ENCODE assay signal across 12 mouse cellular contexts in the genomic region with DNA sequence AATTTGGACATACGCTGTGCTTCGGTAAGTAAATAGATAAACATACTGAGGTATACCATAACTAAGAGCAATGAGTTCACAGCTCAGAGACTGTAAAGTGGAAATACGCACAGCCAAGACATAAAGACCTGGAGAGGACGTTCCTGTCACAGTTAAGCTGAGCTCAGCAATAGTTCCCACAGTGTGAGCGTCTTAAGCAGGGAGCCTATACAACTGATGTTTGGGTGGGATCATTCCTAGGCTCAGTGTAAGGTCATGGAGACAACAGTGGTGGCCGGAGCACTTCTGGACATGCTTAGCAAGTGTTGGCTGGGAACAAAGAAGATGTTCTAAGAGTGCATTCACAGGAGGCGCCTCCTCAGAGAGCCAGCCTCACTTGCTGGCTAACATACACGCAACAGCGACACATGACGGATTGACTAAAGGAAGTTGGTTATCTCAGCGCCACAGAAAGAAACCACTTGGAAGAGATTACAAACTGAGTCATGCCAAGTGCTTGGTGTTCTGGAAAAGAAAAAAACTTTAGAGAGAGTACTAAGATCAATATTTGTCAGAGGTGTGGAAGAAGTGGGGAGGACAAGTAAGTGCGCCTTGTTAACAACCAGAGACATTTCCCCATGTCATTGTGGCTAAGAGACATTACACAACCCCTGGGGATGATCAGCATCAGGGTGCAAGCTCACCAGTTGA. TPM values are rescaled to one million over a fixed set of nuclear protein-coding genes. Genes with fewer than 3 reads are reported as not detected.
DNase-seq lines count a peak whose midpoint lies in the region; ATAC-seq and TF ChIP-seq lines count a peak whose summit lies in the region.
"Had no signal": no experiment of that assay in that cellular context is flagged by ENCODE, and none has a peak within 500 bp of the region (broad histone marks: within the 10 kb centered on the region; RNA-seq: fewer than 3 reads in every experiment).

No protein-coding gene starts in this region.

- H3K4me2 ChIP-seq in liver, embryonic 15.5 days = peak overlapping the region; percentile 64
- H3K4me2 ChIP-seq in stomach, embryonic 16.5 days (ENCODE audit: low read depth, low read length) = peak overlapping the region; percentile 36; the same call in 1 of the 2 replicates
- H3K4me2 ChIP-seq: midbrain, embryonic 12.5 days; neural tube, embryonic 13.5 days had no signal

- no peak for TF ChIP-seq CTCF in spleen, adult 2 months (IDR thresholded peaks at IDR 0.05; ENCODE audit: extremely low read depth, insufficient read depth, insufficient read length, insufficient replicate concordance)

- no peaks in the 10 kb centered on the region for H3K9me3 ChIP-seq in liver, embryonic 15.5 days (replicated peaks)
- no peaks in the 10 kb centered on the region for H3K9me3 ChIP-seq in stomach, embryonic 16.5 days (replicated peaks; ENCODE audit: control insufficient read depth, low read length)
- H3K9me3 ChIP-seq: forebrain, embryonic 10.5 days; midbrain, embryonic 12.5 days; neural tube, embryonic 13.5 days had no signal

- 68% methylated on average over 12 of the region's 12 CpGs for WGBS in spleen, adult 2 months
- 25% methylated on average over 12 of the region's 12 CpGs for WGBS in liver, embryonic 15.5 days (ENCODE audit: insufficient replicate concordance)
- 60% methylated on average over 12 of the region's 12 CpGs for WGBS in stomach, embryonic 16.5 days

- TF ChIP-seq POLR2A in spleen, adult 2 months (IDR thresholded peaks at IDR 0.05; ENCODE audit: low read depth, low read length) = no peak

- peak overlapping the region; percentile 56 for H3K27ac ChIP-seq in spleen, adult 2 months (ENCODE audit: insufficient read depth, low read length)
- H3K27ac ChIP-seq in liver, embryonic 15.5 days (replicated peaks) = peak overlapping the region; percentile 98
- peak overlapping the region; percentile 53; the same call in 1 of the 2 replicates for H3K27ac ChIP-seq in stomach, embryonic 16.5 days (ENCODE audit: low read length)
- H3K27ac ChIP-seq: forebrain, embryonic 10.5 days; midbrain, embryonic 12.5 days; neural tube, embryonic 13.5 days had no signal

- DNase-seq in heart, adult 11 months = peak; percentile 89
- no peak for DNase-seq in heart, adult 9 months (ENCODE audit: low spot score in 2 of 2)
- no peak for DNase-seq in spleen, adult 2 months (ENCODE audit: low read depth in 1 of 2, low spot score in 2 of 2)
- no peak for DNase-seq in spleen, adult 12 weeks (ENCODE audit: low spot score)
- DNase-seq in kidney, postnatal 36 days = no peak
- DNase-seq: embryo, embryonic 11 days had no signal

- H3K9ac ChIP-seq in liver, embryonic 15.5 days = peak overlapping the region; percentile 52
- no peak overlapping the region for H3K9ac ChIP-seq in stomach, embryonic 16.5 days (ENCODE audit: low read length)
- H3K9ac ChIP-seq: midbrain, embryonic 12.5 days; neural tube, embryonic 13.5 days had no signal

- no peak overlapping the region for H3K4me3 ChIP-seq in spleen, adult 2 months (ENCODE audit: extremely low read depth, insufficient read depth, insufficient read length)
- H3K4me3 ChIP-seq in liver, embryonic 15.5 days (replicated peaks) = peak overlapping the region; percentile 39
- H3K4me3 ChIP-seq in stomach, embryonic 16.5 days (replicated peaks; ENCODE audit: low read length) = no peak overlapping the region
- H3K4me3 ChIP-seq: forebrain, embryonic 10.5 days; midbrain, embryonic 12.5 days; neural tube, embryonic 13.5 days had no signal

- peak; percentile 90 for ATAC-seq in liver, embryonic 15.5 days (ENCODE audit: insufficient read depth)
- peak; percentile 58 for ATAC-seq in stomach, embryonic 16.5 days (ENCODE audit: insufficient read depth, low FRiP score)
- no peak for ATAC-seq in cerebellum, adult (ENCODE audit: insufficient number of reproducible peaks, low FRiP score, low TSS enrichment)

- H3K36me3 ChIP-seq in spleen, adult 2 months (ENCODE audit: control insufficient read depth, insufficient read depth, low read length) = peaks cover 21% of the 10 kb centered on the region
- peaks cover 60% of the 10 kb centered on the region for H3K36me3 ChIP-seq in liver, embryonic 15.5 days (replicated peaks)
- no peaks in the 10 kb centered on the region for H3K36me3 ChIP-seq in stomach, embryonic 16.5 days (ENCODE audit: control insufficient read depth, insufficient read depth, low read length)
- H3K36me3 ChIP-seq: forebrain, embryonic 10.5 days; midbrain, embryonic 12.5 days; neural tube, embryonic 13.5 days had no signal

- H3K4me1 ChIP-seq in spleen, adult 2 months (ENCODE audit: control insufficient read depth, insufficient read depth, insufficient read length) = peaks cover 16% of the 10 kb centered on the region; the same call in 1 of the 2 replicates
- peaks cover 81% of the 10 kb centered on the region for H3K4me1 ChIP-seq in liver, embryonic 15.5 days (replicated peaks)
- peaks cover 24% of the 10 kb centered on the region for H3K4me1 ChIP-seq in stomach, embryonic 16.5 days (ENCODE audit: control insufficient read depth, insufficient read depth, low read length)
- H3K4me1 ChIP-seq: midbrain, embryonic 12.5 days had no signal

- H3K27me3 ChIP-seq in spleen, adult 2 months (ENCODE audit: control insufficient read depth, insufficient read depth, low read length) = no peaks in the 10 kb centered on the region
- no peaks in the 10 kb centered on the region for H3K27me3 ChIP-seq in liver, embryonic 15.5 days
- no peaks in the 10 kb centered on the region for H3K27me3 ChIP-seq in stomach, embryonic 16.5 days (ENCODE audit: control insufficient read depth, insufficient read depth, low read length)
- H3K27me3 ChIP-seq: midbrain, embryonic 12.5 days; neural tube, embryonic 13.5 days had no signal

RNA-seq across cellular contexts. Expression of gene Gcnt1, which starts 37.9 kb away (rescaled TPM):
- 8.8 and 9.3 TPM in 2 replicates for polyA plus RNA-seq in spleen, adult 2 months (2012; rRNA removed)
- 18.5 and 19.0 TPM in 2 replicates for polyA plus RNA-seq in liver, embryonic 15.5 days (2015; fragmentation: Nextera tagmentation; extraction: Ambion mirVana)
- 7.8 and 8.1 TPM in 2 replicates for polyA plus RNA-seq in stomach, embryonic 16.5 days (2015; fragmentation: Nextera tagmentation; extraction: Ambion mirVana)

RNA-seq across cellular contexts. Expression of gene Rfk, which starts 59.1 kb away (rescaled TPM):
- polyA plus RNA-seq in spleen, adult 2 months (2012; rRNA removed) = 32.4 and 59.8 TPM in 2 replicates
- 55.3 and 58.4 TPM in 2 replicates for polyA plus RNA-seq in liver, embryonic 15.5 days (2015; fragmentation: Nextera tagmentation; extraction: Ambion mirVana)
- 64.5 and 65.4 TPM in 2 replicates for polyA plus RNA-seq in stomach, embryonic 16.5 days (2015; fragmentation: Nextera tagmentation; extraction: Ambion mirVana)
